Mouse (Mus musculus) brain, embryonic 14.5 days (tissue): ENCODE results near the gene Rbbp7. TPM values are rescaled to one million over a fixed set of nuclear protein-coding genes. Genes with fewer than 3 reads are reported as not detected.
"Not testable (repeated sequence)": the region's sequence is repeated elsewhere in the genome, so short reads cannot be mapped to it uniquely, and the experiment has no call there.

Experiments
- DNase-seq: peaks from one replicate; pipeline ENCODE4 v3.0.0-alpha.2; 2011; ENCODE audit warnings: low read depth
- CTCF ChIP-seq: fragments of 200-500 bp; IDR thresholded peaks from 2 replicates; pipeline ENCODE4 v1.5.1; 2012; ENCODE audit warnings: inconsistent platforms, mild to moderate bottlenecking, moderate library complexity, borderline replicate concordance; ENCODE audit not compliant: insufficient read depth, insufficient read length; ENCODE audit errors: extremely low read depth
- POLR2A ChIP-seq: fragments of 200-500 bp; IDR thresholded peaks from 2 replicates; pipeline ENCODE4 v1.6.1; 2012; ENCODE audit warnings: mild to moderate bottlenecking, inconsistent platforms, borderline replicate concordance; ENCODE audit not compliant: poor library complexity, insufficient read depth, insufficient read length, severe bottlenecking; ENCODE audit errors: extremely low read depth
- polyA plus RNA-seq: library from polyadenylated mRNA; depleted of rRNA; stranded (reverse); fragments of >200 nt; gene quantifications from 2 replicates; pipeline ENCODE4 v1.2.3, GENCODE M21; 2012; rRNA removed

Rbbp7 gene
- polyA plus RNA-seq, 1 experiment: 113 TPM

DNA sequence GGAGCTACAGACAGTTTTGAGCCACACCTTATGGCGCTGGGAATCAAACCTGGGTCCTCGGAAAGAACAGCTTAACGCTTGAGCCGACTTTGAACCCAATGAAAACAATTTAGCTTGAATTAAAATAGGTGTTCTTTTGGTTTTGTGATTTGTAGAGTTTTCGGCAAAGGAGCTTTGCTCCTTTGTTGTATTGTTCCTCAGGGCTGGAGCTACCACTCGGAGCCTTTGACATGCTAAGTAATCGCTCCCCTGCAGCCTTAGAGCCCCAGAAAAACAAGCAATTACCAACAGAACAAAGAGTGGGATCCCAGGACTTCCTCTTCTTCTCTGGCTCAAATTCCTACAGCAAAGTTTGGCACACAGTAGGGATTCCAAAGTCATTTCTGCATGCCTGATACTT, 4.1 kb upstream of the Rbbp7 start:
- TF ChIP-seq POLR2A (no peak), CTCF (no peak)
- no peak for DNase-seq

- peak; percentile 51 for DNase-seq
- no peak for TF ChIP-seq POLR2A
- TF ChIP-seq CTCF: no peak
Observed at GRCm38 (mm10) chrX:162759251-162760114, 719 bp upstream of the Rbbp7 start.

DNA sequence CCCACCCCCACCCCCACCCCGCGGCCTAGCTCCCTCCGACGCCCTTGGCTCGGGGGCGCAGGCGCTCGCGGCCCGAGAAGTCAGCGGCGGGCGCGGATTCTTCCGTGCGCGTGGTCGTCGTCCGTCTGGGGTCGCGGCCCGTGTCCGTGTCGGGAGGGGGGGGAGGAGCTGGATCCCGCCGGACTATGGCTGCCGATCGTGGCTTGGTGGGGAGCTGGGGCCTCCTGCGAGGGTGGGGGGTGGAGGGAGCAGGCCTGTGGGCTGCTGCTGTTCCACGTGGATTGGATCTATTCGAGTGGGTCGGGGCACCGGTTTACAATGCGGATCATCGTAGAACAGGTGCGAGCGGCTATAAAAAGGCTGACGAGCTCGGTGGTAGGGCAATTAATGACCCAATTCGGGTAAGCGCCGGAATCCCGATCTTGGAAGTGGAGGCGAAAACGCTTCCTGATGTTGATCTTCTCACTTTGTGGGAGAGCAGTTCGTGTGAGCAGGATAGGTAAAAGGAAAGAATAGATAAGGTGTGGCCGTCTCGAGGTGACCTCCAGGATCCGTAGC, 835 bp downstream of the Rbbp7 start:
- DNase-seq: peak; percentile 31
- TF ChIP-seq POLR2A (no peak), CTCF (no peak)

GRCm38 (mm10) chrX:162761716-162762395, 1.7 kb downstream of the Rbbp7 start:
- TF ChIP-seq CTCF (no peak), POLR2A (no peak)
- DNase-seq: peak; percentile 47

DNA sequence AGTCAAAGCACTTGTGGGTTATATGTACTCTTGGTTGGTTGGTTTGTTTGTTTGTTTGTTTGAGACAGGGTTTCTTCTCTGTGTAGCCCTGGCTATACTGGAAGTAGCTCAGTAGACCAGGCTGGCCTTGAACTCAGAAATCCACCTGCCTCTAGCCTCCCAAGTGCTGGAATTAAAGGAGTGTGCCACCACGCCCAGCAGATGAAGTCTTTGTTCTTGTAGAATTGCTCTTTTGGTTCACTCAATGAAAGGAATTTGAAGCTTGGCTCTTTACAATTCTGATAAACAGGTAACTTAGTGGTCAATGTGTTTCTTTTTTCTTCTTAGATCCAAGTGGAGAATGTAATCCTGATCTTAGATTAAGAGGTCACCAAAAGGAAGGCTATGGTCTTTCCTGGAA, 10.5 kb downstream of the Rbbp7 start:
- TF ChIP-seq CTCF (no peak), POLR2A (no peak)
- DNase-seq: no peak

DNA sequence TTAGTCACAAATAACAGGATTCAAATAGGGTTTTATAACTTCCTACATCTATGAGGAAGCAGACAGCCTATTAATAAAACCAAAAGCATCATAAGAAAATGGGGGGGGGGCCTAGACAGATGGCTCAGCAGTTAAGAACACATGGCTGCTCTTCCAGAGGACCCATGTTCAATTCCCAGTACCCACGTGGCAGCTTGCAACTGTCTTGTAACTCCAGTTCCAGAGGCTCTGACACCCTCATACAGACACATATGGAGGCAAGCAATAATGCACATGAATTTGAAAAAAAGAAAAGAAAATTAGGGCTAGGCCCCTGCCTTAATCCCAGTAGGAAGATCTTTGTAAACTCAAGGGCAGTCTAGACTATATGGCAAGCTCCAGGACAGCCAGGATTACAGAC, 28.2 kb downstream of the Rbbp7 start:
- TF ChIP-seq POLR2A: no peak
- TF ChIP-seq CTCF: no peak
- DNase-seq: no peak

GRCm38 (mm10) chrX:162791392-162791791, 31.2 kb downstream of the Rbbp7 start:
- not testable (repeated sequence) for DNase-seq

DNA sequence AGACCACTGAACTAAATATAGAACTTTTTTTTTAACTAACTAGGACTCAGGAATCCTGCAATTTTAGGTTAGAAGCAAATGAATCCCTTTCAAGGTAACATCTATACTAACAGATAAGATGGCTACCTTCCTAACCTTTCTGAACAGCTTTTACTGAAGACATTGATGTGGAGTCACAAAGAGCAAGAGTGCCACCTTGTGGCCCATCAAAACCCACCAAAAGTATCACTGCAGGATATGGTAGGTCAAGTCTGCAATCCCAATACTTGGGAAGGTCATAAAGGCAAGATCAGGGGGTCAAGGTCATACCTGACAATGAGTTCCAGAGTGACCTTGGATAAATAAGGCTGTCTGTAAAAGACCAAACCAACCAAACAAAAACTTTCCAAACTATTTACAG, 40.2 kb downstream of the Rbbp7 start:
- TF ChIP-seq CTCF (peak; percentile 60; the same call in 1 of the 2 replicates), POLR2A (no peak)
- DNase-seq: peak; percentile 71

DNA sequence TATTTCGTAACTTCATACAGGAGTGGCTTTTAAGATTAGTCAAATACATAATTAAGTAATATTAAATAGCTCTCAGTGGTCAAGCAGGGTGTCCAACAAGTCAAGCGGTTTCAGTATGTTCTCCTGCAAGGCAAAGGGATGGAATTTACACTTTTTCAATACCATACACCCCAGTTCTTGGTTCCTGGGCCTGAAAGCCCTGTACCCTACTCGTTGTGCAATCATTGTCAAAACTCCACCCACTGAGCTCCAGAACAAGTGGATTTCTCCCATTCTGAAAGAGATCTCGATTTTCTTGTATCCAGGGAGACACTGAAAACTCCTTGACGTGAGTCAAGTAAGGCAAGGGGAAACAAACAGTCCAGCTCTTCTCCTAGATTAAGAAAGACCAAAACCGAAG, 67.8 kb downstream of the Rbbp7 start:
- no peak for DNase-seq

More for the DNA sequence above, 67.8 kb downstream of the Rbbp7 start:
- TF ChIP-seq POLR2A (no peak), CTCF (no peak)

Other genes starting within 250 kb of the Rbbp7 start
- 3.3 and 5.3 TPM in 2 replicates for gene Reps2, start 116.8 kb upstream of the Rbbp7 start, polyA plus RNA-seq
- gene Txlng, start 69.1 kb downstream of the Rbbp7 start, polyA plus RNA-seq: 11.7 TPM in 2 replicates
- gene Syap1, start 128.0 kb downstream of the Rbbp7 start, polyA plus RNA-seq: 18.8 and 27.9 TPM in 2 replicates
- 47.1 and 67.7 TPM in 2 replicates for gene Ctps2, start 140.8 kb downstream of the Rbbp7 start, polyA plus RNA-seq
- gene S100g, start 204.2 kb downstream of the Rbbp7 start, polyA plus RNA-seq: 0.23 and 0.48 TPM in 2 replicates